Mouse (Mus musculus) cerebellum, adult 9-10 months (tissue): ENCODE results near the gene Wrb.
A peak's percentile ranks its signal among the peaks of the same experiment; 100 is the strongest.
"Not testable (repeated sequence)": the region's sequence is repeated elsewhere in the genome, so short reads cannot be mapped to it uniquely, and the experiment has no call there.

ENCODE experiments used
- DNase-seq: peaks from one replicate; pipeline ENCODE4 v3.0.0; 2022

Wrb gene

DNA sequence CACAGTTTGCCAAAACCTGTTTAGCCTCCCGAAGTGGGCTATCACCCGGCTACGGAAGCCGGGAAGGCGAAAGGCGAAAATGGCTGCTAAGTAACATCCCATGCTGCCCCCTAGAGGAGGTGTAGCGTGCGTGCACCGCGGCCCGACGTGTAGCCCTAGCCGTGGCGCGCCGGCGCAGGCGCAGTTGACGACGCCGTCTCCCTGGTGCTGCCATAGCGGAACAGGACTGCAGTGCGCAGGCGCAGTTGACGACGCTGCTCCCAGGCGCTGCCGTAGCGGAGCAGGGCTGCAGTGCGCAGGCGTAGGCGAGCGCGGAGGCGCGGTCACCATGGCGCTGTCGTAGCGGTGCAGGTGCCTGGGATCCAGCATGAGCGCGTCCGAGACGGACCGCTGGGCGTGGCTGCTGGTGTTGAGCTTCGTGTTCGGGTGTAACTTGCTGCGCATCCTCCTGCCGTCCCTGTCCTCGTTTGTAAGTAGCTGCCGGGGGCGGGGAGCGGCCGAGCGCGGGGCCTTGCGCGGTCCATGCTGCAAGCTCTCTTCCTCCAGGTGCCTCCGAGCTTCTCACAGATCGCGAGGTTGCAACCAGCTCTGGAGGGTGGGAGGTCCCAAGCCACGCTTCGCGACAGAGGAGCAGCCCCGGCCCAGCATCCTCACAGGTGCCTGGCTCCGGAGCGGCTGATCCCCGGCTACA, at the start of gene Wrb:
Gene Wrb, plus strand, starts transcription at position 298 of the 691 bp plus-strand sequence.
- peak; percentile 100 for DNase-seq

DNA sequence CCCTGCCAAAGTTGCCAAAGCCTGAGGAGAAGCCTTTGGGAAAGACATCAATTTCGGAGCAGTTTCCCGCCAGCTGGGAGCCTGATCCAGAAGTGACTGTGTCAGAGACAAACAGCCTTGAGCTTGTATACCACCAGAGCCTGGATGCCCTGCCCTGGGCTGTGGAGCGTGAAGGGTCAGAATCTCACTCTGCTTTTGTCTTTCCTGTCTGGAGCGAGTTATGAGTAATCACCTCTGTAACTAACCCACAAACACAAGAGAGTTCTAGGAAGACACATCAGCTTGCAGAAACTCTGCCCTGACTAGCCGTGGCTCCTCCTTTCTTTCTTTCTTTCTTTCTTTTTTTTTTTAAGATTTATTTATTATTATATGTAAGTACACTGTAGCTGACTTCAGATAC, 49.2 kb upstream of the Wrb start:
- no peak for DNase-seq

DNA sequence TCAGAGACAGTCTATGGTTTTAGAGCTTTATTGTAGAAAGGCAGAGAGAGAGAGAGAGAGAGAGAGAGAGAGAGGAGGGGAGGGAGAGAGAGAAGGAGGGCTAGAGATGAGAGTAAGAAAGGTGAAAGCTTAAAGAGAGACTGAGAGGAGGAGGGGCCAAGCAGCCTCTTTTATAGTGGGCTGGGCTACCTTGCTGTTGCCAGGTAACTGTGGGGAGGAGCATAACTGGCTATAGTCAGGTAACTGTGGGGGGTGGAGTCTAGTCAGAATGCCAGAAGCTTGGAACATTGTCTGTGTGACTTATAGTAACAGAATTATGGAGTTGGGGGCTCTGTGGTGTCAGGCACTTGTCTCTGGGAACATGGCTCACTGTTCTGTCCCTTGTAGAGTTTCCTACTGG, 47.4 kb upstream of the Wrb start:
- not testable (repeated sequence) for DNase-seq

DNA sequence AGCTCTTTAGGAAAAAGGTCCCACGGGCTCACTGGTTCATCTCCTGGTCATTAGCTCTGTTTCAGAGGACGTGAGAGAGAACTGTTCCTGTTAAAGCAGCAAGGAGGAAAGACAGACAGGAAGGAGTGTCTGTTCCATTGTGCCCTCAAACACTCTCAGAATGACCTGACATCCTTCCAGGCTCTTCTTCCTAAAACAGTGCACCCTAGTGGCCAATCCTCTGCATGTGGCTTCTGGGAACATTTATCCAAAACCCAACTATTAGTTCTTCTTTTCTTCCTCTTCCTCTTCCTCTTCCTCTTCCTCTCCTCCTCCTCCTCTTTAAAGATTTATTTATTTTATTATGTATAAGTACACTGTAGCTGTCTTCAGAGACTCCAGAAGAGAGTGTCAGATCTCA, 42.2 kb upstream of the Wrb start:
- no peak for DNase-seq

DNA sequence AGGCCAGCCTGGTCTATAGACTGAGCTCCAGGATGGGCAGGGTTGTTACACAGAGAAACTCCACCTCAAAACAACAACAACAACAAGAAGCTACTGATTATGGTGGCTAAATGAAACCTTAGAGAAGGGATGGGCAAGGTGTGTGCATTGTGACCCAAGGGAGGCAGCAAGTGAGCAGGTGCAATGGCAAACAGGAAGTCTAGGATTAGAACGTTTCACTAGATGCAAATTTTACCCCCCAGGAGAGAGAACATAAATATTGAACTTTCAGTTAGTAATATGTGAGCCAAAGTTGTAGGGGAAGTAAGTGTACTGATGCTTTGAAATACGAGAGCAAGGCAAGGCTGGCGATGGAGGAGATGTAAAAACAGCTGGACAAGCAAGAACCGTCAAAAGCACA, 35.5 kb upstream of the Wrb start:
- DNase-seq: no peak

DNA sequence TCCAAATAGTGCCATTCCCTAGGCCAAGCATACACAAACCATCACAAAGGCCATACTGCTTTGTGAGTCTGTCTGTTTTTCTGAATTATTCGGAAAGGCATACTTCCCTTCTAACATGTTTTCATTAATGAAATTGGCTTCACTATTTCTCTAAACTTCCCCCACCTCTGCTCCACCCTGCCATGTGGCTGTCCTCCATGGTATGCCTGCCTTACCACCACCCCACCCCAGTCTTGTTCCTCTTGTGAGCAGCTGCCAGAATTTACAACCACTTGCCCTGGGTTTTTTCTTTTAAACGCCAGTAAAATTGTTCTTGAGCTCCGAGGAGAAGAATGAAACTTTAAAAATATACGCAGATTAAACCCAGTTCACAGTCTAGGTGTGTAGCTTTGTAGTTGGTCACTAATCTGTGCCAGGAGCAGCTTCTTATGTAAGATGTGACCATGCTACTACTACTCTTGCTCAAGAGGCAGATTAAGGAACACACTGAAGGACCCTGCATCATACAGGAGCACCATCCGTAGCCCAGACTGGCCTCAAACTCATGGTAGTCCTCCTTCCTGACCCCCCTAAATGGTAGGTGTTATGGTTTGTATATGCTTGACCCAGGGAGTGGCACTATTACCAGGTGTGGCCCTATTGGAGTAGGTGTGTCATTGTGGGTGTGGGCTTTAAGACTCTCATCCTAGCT, 34.4 kb upstream of the Wrb start:
- DNase-seq: no peak

DNA sequence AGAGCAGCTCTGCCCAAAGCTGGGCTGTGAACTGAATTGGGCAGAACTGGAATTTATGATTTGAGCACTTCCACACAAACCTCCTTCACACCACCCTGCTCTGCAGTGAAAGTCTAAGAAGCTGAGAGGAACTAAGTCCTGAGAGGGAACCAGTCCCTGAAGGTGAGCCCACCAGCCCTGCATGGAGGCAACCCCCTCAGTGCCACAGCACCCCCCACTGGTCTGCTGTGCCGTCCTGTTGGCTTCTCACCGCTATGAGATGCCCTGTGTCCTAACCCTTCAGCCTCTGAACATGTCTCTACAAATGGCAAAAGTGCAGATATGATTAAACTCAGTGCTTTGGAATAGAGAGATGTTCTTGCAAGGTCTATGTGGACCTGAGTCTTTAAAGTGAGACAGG, 32.4 kb upstream of the Wrb start:
- no peak for DNase-seq

DNA sequence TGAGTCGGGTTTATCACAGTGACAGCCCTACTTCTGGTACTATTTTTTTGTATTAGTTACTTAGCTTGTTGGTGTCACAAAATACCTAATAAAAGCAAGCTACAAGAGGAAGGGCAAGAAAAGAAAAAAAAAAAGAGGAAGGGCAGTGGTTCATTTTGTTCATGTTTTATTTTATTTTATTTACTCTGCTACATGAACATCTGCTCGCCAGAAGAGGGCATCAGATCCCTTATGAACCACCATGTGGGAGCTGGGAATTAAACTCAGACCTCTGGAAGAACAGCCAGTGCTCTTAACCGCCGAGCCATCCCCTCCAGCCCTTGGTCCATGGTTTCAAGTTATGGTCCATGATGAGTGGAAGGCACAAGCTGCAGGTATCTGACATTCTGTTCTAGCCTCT, 30.5 kb upstream of the Wrb start:
- no peak for DNase-seq

DNA sequence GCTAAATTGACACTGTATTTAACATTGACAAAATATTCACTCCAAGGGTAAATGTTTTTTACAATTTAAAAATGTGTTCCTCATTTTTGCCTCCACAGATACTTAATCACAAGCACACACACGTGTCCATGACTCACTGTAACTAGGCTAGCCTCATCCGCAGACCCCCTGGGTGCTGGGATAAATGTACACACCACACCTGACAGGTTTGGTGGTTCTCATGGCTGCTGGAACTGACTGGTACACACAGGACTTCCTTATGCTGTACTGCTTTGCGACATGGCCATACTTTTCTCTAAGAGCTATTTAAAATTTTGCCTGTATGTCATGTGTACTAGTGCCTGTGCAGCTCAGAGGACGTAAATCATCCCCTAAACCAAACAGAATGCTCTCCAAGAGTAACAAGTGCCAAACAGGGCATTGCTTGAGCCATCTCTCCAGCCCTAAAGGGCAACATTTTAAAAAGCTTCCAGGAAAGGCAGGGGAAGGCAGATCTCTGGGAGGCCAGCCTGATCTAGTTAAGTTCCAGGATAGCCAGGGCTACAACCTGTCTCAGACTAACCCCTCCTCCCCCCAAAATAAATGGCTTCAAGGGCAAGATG, 25.1 kb upstream of the Wrb start:
- no peak for DNase-seq

DNA sequence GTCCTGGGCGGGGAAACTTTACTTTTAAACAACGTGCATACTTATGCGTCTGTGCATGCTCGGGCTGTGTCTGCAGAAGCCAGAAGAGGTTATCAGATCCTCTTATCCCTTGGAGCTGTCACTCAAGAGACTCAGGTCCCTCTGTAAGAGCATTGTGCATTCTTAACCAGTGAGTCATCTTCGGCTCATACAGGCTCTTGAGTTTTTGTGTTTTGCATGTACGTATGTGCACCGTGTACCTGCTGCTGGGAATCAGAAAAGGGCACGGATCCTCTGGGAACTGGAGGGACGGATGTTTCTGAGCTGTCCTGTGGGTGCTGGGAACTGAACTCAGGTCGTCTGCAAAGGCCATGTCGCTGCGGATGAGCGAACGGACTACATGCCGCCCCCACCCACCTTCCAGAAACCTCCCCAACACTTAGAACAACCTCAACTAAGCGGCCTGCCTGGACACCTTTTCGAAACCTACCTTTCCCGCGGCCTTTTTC, 18.5 kb upstream of the Wrb start:
- DNase-seq: peak; percentile 52

DNA sequence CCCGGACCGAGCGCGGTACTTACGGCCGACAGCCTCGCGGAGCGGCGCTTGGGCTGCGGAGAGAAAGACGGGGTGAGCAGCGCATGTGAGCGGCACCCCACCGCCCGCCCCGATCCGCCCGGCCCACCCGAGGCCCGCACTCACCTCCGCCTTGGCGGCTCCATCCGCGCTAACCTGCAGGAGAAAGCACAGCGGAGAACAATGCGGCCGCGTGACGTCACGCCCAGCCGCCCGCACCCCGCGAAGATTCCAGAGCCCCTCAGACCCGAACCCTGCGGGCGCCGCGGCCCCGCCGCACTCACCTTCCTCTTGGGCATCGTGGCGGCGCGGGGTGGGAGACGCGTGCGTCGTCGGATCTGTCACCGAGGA, 17.9 kb upstream of the Wrb start:
- DNase-seq: no peak

DNA sequence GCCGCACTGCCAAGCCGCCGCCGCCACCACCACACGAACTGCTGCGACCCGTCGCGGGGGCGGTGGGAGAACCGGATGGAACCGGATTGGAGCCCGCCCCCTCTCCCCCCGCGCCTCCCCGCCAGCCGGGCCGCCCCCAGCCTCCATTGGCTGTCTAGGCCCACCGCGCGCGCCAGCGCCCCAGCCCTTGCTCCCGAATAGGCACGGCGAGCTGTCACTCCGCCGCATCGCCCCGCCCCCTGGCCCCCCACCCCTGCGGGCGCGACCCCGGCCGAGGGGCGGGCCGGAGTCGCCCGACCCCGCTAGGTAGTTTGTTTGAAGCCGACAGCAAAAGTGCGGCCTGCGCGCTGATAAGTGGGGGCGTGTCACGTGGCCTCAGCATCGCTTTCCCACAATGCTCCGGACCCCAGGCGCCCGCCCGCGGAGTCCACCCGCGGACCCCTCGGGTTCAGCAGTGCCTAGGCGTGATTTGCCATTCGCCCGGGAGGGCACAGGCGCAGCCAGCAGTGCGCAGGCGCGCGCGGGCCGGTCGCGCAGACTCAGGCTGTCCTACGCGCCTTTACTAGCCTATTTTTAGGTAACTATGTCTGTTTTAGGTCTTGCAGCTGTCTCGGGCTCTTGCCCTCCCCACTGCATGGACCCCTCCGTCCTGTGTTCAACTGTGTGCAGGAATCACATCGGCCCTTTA, 17.4 kb upstream of the Wrb start, which contains the start of gene Hmgn1:
Gene Hmgn1, minus strand, starts transcription at position 73 of the 688 bp plus-strand sequence.
- DNase-seq: peak; percentile 96

DNA sequence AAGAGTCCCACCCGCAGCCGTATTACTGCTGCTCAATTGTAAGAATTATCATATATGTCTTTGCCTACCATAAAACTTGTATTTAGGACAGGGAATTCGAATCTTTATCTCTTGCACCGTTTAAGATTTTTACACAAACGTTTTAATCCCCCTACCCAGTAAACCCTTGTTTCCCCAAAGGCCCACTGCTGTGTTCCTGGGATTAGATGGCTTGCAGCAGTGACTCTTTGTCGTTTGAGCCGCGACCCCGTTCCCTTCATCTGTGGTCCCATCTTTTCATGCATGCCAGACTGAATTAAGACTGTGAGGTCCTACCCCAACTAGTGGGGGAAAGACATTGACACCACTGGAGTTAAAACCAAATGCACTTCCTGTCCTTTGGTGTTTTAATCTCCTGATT, 16.7 kb upstream of the Wrb start:
- DNase-seq: no peak

DNA sequence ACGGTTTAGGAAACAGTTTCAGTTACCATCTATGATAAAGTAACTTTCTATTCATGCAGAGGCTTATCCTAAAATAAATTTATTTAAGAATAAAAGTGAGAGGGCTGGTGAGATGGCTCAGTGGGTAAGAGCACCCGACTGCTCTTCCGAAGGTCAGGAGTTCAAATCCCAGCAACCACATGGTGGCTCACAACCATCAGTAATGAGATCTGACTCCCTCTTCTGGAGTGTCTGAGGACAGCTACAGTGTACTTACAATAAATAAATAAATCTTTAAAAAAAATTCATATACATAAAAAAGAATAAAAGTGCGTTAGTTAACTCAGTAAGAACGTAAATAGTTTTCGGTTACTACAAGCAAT, 478 bp upstream of the Wrb start:
- DNase-seq: not testable (repeated sequence)

DNA sequence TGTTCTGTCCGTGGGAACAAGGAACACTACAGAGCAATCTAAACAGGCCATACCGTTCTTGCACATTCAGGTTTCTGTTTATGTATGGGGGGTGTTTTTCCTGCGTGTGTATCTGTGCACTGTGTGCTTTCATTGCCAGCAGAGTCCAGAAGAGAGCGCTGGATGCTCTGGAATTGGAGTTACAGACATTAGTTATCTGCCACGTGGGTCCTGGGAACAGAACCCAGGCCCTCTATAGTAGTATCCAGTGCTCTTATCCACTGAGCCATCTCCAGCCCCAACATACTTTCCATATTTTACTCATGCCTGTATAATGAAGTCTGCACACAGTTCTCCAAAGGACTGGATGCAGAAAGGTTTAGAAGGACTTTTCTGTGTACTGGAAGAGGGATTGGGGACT, 607 bp downstream of the Wrb start:
- DNase-seq: no peak

DNA sequence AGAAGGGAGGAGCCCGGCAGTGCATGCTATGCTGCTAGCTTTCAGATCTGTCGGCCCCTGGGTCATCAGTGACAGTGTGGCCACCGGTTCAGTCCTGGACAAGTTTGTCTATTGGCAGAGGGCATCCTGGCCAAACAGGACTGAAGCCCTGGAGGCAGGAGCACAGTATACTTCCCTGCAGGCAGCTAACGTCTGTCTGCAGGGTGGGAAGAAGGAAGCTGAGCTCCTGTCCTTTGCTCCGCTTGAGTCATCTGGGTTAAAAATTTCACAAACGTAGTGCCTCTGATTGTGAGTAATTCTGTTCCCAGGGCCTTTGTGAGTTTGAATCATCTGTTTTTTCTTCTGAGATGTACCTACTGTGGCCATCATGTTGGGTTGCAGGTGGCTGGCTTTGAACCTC, 3.6 kb downstream of the Wrb start:
- DNase-seq: no peak

DNA sequence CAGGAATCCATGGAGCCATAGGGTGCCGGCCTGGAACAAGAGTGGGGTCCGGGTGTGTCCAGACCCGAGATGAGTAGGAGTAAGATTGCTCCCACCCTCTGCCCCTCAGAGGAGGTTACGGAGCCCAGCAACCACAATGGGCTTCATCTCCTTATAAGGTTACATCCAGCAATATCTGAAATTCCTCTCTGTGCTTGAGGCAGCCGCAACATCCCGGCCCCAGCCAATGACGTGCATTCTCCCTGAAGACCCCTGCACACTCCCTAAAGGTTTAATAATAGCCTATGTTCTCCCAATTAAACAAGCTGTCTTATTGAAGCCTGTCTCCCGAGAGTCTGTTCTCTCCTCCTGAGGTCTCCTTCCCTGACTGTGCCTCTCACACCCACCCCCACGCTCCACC, 4.1 kb downstream of the Wrb start:
- no peak for DNase-seq

DNA sequence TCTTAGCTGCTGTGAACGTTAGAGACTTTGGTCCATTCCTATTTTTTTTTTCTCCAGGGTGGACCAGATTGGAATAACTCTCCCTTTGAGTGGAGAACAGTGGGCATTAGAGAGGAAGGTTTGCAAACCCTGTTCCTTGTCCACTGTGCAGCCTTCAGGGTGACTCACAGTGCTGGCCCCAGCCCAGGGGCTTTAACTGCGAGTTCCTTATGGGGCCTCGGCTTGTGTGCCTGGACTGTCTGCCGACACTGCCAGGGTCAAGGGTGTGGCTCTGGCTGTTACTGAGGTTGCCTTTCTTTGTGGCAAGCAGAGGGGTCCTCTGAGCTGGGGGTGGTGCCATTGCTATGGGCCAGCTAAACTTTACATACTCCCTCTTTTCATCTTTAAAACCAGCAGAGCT, 5.8 kb downstream of the Wrb start:
- DNase-seq: peak; percentile 48

DNA sequence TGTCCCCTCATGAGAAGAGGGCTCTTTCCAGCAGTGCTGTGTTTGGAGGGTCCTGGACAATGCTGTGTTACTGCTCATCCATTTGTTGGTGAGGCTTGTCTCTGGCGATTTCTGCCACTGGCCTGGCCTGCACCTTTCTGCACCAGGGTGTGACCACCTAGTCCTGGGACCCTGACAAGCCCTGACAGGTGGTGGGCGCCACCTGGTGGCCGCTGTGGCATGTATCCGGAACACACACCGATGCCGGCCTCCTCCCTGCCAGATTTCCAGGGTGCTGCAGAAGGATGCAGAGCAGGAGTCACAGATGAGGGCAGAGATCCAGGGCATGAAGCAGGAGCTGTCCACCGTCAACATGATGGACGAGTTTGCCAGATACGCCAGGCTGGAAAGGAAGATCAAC, 6.3 kb downstream of the Wrb start:
- DNase-seq: peak; percentile 87

DNA sequence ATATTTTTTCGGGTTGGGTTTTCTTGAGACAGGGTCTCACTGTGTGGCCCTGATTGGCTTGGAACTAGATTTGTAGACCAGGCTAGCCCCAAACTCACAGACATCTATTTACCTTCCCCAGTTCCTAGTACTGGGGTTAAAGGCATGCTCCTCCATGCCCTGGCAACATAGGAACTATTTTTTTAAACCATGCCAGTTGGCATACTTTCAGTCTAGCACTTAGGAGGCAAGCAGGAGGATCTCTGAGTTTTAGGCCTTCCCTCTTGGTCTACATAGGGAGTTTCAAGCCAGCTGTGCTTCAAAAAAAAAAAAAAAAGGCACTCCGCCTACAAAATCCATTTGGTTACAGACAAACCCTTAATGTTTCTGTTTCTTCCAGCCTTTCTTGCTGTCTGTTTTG, 9.3 kb downstream of the Wrb start:
- DNase-seq: no peak

DNA sequence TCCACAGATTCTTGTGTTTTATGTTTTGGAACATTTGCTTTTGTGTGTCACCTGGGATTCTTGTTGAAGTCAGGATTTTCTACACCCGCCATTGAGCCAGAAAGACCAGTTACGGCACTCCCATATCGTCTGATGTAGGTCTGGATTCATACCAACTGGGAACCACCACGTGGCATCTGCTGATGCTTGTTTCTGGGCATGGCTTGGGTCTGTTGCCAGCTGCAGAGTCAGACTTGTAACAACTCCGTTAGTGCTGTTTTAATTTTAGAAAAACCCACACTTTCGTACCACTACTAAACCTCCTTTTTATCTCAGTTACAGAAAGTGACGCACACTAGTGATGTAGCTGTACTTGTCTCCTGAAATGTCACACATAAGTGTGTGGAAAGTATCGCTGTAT, 10.8 kb downstream of the Wrb start:
- no peak for DNase-seq

DNA sequence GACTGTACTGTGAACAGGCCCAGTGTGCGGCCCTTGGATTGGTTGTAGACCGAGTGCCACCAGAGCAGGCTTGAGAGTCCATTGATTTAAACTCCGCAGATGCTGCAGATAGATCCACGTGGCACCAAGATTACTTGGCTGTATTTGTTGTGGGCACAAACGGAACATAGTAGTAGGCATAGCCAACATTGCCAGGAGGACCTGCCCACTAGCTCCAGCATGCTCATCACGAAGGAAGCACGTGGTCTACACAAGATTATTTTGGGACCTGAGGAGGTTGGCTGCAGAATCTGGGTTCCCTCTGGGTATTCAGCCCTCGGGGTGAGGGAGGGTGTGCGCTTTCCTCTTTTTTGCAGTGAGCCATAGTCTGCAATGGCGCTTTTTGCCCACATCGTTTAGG, 12.0 kb downstream of the Wrb start:
- no peak for DNase-seq

DNA sequence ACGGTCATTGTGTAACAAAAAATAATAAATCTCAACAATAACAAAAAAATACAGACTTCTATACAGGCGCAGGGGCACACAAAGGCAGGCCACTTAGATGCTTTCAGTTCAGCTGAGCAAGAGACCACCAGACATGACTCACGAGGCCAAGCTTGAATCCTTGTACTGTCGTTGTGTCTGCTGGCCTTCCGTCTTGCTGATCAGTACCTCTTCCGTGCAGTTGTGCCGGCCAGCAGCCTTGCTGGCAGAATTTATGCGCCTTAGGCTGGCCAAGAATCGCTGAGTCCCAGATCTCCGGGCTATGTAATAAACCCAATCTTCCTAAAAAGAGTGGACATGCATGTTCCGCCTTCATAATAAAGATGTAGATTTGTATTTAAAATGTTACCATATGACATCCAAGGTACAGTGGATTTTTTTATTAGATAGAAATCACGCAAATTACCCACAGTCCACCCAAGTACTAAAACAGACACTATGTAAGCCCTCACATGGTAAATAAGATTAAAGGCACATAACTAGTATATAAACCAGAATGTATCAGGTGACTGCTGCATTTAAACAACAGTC, 13.4 kb downstream of the Wrb start:
- peak; percentile 45 for DNase-seq
